Mouse (Mus musculus) neutrophil, adult 5-6 weeks (primary cell): Measurements from ENCODE around the gene Lenep. TPM values are rescaled to one million over a fixed set of nuclear protein-coding genes. Genes with fewer than 3 reads are reported as not detected.

ENCODE experiments used
- ATAC-seq: fragments of 151-379, 151-347 bp; 2 replicates; pipeline ENCODE4 v1.8.0; 2017; ENCODE audit warnings: mild to moderate bottlenecking, moderate TSS enrichment; ENCODE audit not compliant: insufficient number of reproducible peaks, poor library complexity, low FRiP score, severe bottlenecking; ENCODE audit errors: extremely low read depth
- total RNA-seq: library from RNA; stranded (forward); fragments of 200-1000 nt; gene quantifications from 2 replicates; pipeline ENCODE4 v1.2.3, GENCODE M21; 2017

Gene Lenep
- total RNA-seq, 1 experiment from 2014 or later = 5.7 TPM

DNA sequence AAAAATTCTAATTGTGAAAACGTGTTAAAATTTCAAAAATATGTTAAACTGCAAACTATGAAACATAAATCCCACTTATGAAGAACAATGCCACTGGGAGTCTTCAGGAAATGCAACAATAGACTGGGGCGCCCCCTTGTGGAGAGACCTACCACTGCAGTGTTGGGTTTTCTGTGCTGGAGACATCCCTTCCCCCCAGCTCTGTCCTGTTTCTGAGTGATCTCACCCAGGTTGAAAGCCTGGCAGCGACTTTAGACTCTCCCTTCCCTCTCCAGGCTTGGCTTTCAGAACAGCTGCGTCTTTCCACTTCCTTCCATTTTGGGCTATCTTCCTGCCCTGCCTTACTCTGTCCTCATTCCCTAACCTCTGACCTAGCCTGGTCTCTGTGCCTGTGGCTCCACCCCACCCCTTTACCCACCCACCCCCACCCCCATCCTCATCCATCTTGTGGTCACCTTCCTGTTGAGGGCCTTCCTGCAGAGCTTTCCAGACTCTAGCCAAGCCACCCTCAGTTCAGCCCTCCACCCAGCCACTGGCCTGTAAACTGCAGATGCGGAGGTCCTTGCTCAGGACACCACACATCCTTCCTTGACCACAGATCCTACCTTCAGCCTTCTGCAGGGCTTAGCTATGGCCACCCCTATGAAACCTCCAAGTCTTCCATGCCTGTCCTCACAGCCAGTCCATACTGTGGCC lies 47.6 kb downstream of the Lenep start:
- ATAC-seq = no peak

DNA sequence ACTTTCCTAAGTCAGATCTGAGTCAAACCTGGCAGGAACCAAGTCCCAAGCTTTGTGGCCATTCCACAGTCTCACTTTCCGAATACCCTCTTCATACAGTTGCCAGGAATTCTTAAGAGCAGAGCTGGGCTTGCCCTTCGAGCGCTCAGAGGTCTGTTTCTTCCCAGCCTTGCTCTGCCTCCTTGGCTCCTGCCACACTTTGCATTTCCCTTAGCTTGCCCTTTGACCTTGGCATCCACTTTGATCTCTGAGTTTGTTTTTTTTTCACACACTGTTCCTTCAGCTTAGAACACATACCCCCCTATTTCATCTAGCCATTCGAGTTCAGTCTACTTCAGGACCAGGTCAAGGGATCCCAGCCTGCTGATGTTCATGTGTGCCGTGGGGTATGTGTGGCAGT lies 51.3 kb downstream of the Lenep start:
- no peak for ATAC-seq

Other genes starting within 250 kb of the Lenep start
- gene Hcn3, start 242.6 kb downstream of the Lenep start, total RNA-seq = 0.25 and 0.47 TPM in 2 replicates
- 159 and 180 TPM in 2 replicates for gene Clk2, start 238.0 kb downstream of the Lenep start, total RNA-seq
- gene Scamp3, start 225.3 kb downstream of the Lenep start, total RNA-seq = 58.2 and 64.2 TPM in 2 replicates
- gene Fam189b, start 219.7 kb downstream of the Lenep start, total RNA-seq = 7.7 and 8.2 TPM in 2 replicates
- gene Gba, start 199.9 kb downstream of the Lenep start, total RNA-seq = 73.5 and 76.0 TPM in 2 replicates
- 2.0 and 5.8 TPM in 2 replicates for gene Thbs3, start 187.6 kb downstream of the Lenep start, total RNA-seq
- gene Mtx1, start 175.7 kb downstream of the Lenep start, total RNA-seq = 65.6 and 83.4 TPM in 2 replicates
- gene Muc1, start 173.7 kb downstream of the Lenep start, total RNA-seq = 4.5 and 7.1 TPM in 2 replicates
- 52.2 and 53.9 TPM in 2 replicates for gene Krtcap2, start 156.8 kb downstream of the Lenep start, total RNA-seq
- 2.2 and 2.3 TPM in 2 replicates for gene Trim46, start 156.5 kb downstream of the Lenep start, total RNA-seq
- gene Dpm3, start 143.4 kb downstream of the Lenep start, total RNA-seq = 25.7 and 30.4 TPM in 2 replicates
- 99.3 and 112 TPM in 2 replicates for gene Slc50a1, start 132.2 kb downstream of the Lenep start, total RNA-seq
- gene Efna1, start 121.7 kb downstream of the Lenep start, total RNA-seq = 1.3 TPM in 1 of 2 replicates, not detected in the other
- not detected in 2 replicates for gene Efna3, start 79.8 kb downstream of the Lenep start, total RNA-seq
- not detected in 2 replicates for gene Efna4, start 64.8 kb downstream of the Lenep start, total RNA-seq
- gene Adam15, start 52.8 kb downstream of the Lenep start, total RNA-seq = 28.9 and 55.5 TPM in 2 replicates
- gene Dcst2, start 40.8 kb downstream of the Lenep start, total RNA-seq = not detected in 2 replicates
- gene Dcst1, start 37.5 kb downstream of the Lenep start, total RNA-seq = not detected in 2 replicates
- 90.9 and 120 TPM in 2 replicates for gene Zbtb7b, start 8.0 kb downstream of the Lenep start, total RNA-seq
- 21.1 and 25.6 TPM in 2 replicates for gene Flad1, start 9.1 kb upstream of the Lenep start, total RNA-seq
- 1.6 and 2.4 TPM in 2 replicates for gene Cks1b, start 15.6 kb upstream of the Lenep start, total RNA-seq
- gene Shc1, start 15.7 kb upstream of the Lenep start, total RNA-seq = 51.4 and 58.1 TPM in 2 replicates
- 35.8 and 41.4 TPM in 2 replicates for gene Pygo2, start 27.4 kb upstream of the Lenep start, total RNA-seq
- gene Pbxip1, start 33.9 kb upstream of the Lenep start, total RNA-seq = 196 TPM in 2 replicates
- gene Pmvk, start 51.7 kb upstream of the Lenep start, total RNA-seq = 22.3 and 24.7 TPM in 2 replicates
- not detected in 2 replicates for gene Kcnn3, start 117.4 kb upstream of the Lenep start, total RNA-seq